Mouse (Mus musculus) lung, postnatal 0 days (tissue): ENCODE data around the gene Itgb3.

Source experiments
- CTCF ChIP-seq: IDR thresholded peaks from 2 replicates; pipeline ENCODE4 v1.5.1; 2016; ENCODE audit warnings: antibody characterized with exemption, mild to moderate bottlenecking
- EP300 ChIP-seq: IDR thresholded peaks from 2 replicates; pipeline ENCODE4 v1.6.1; 2016; ENCODE audit warnings: antibody characterized with exemption, mild to moderate bottlenecking, control low read depth

GRCm38 (mm10) chr11:104566097-104566496 is 41.7 kb upstream of the Itgb3 start:
- TF ChIP-seq CTCF (no peak), EP300 (no peak)
